Mouse (Mus musculus) MEL (cell line): Measurements from ENCODE around the gene Rxrb. TPM values are rescaled to one million over a fixed set of nuclear protein-coding genes. Genes with fewer than 3 reads are reported as not detected.

Experiments used
- DNase-seq: peaks from one replicate; pipeline ENCODE4 v3.0.0; 2011; ENCODE audit warnings: low read depth, low spot score
- H3K27ac ChIP-seq: 2 replicates; pipeline ENCODE4 v1.5.1; 2012; ENCODE audit warnings: low read depth, mild to moderate bottlenecking, control low read depth, low read length, moderate library complexity; ENCODE audit not compliant: control insufficient read depth
- H3K27me3 ChIP-seq, 2 experiments: fragments of 150-350 bp in 1 of 2; sonication (generic) in 1 of 2; 2 replicates each; pipeline ENCODE4 v1.6.1; 2012; ENCODE audit warnings: low read length in 2 of 2, mild to moderate bottlenecking in 2 of 2, improper control_type of control experiment in 1 of 2, moderate library complexity in 1 of 2; ENCODE audit not compliant: insufficient read depth in 2 of 2, control insufficient read depth in 1 of 2
- H3K36me3 ChIP-seq, 2 experiments: 2 replicates each; pipeline ENCODE4 v1.6.1; 2012 to 2014; ENCODE audit warnings: low read length in 2 of 2, improper control_type of control experiment in 1 of 2, inconsistent platforms in 1 of 2, mild to moderate bottlenecking in 1 of 2; ENCODE audit not compliant: insufficient read depth in 2 of 2, control insufficient read depth in 1 of 2
- H3K4me1 ChIP-seq, 2 experiments: fragments of 150-350 bp in 1 of 2; sonication (generic) in 1 of 2; 2 replicates each; pipeline ENCODE4 v1.6.1; 2012; ENCODE audit warnings: low read length in 2 of 2, improper control_type of control experiment in 1 of 2, mild to moderate bottlenecking in 1 of 2; ENCODE audit not compliant: insufficient read depth in 2 of 2, control insufficient read depth in 1 of 2
- H3K4me3 ChIP-seq, 2 experiments: fragments of 150-350 bp in 1 of 2; sonication (generic) in 1 of 2; 2 replicates each; pipeline ENCODE4 v1.5.1; 2012; ENCODE audit warnings: low read depth in 2 of 2, low read length in 2 of 2, mild to moderate bottlenecking in 2 of 2, moderate library complexity in 2 of 2, control low read depth in 1 of 2, improper control_type of control experiment in 1 of 2; ENCODE audit not compliant: control insufficient read depth in 1 of 2, insufficient read depth in 1 of 2
- H3K79me2 ChIP-seq: 2 replicates; pipeline ENCODE4 v1.6.1; 2012; ENCODE audit warnings: mild to moderate bottlenecking, low read length, moderate library complexity; ENCODE audit not compliant: control insufficient read depth, poor library complexity, insufficient read depth
- H3K9ac ChIP-seq: 2 replicates; pipeline ENCODE4 v1.6.1; 2012; ENCODE audit warnings: low read depth, mild to moderate bottlenecking, control low read depth, low read length, moderate library complexity; ENCODE audit not compliant: control insufficient read depth, poor library complexity, severe bottlenecking
- H3K9me3 ChIP-seq: fragments of 150-350 bp; sonication (generic); replicated peaks from 2 replicates; pipeline ENCODE4 v1.6.1; 2012; ENCODE audit warnings: mild to moderate bottlenecking, low read length, improper control_type of control experiment, moderate library complexity; ENCODE audit not compliant: insufficient read depth
- BHLHE40 ChIP-seq: IDR thresholded peaks from 2 replicates; pipeline ENCODE4 v1.6.1; 2012; ENCODE audit warnings: low read depth, mild to moderate bottlenecking, inconsistent platforms, low read length, improper control_type of control experiment, borderline replicate concordance
- CHD2 ChIP-seq: IDR thresholded peaks from 2 replicates; pipeline ENCODE4 v1.6.1; 2011; ENCODE audit warnings: low read length, improper control_type of control experiment
- EP300 ChIP-seq, 2 experiments: IDR thresholded peaks; 2 replicates each; pipeline ENCODE4 v1.6.1; 2011; ENCODE audit warnings: improper control_type of control experiment in 2 of 2, low read length in 2 of 2, low read depth in 1 of 2, mild to moderate bottlenecking in 1 of 2
- HCFC1 ChIP-seq: IDR thresholded peaks from 2 replicates; pipeline ENCODE4 v1.6.1; 2012; ENCODE audit warnings: low read depth, mild to moderate bottlenecking, inconsistent platforms, low read length, improper control_type of control experiment, moderate library complexity
- JUND ChIP-seq: IDR thresholded peaks from 2 replicates; pipeline ENCODE4 v1.6.1; 2011; ENCODE audit warnings: low read depth, mild to moderate bottlenecking, improper control_type of control experiment, low read length
- MEF2A ChIP-seq: IDR thresholded peaks from 2 replicates; pipeline ENCODE4 v1.6.1; 2014; ENCODE audit warnings: low read depth, mild to moderate bottlenecking, inconsistent platforms, low read length, improper control_type of control experiment; ENCODE audit not compliant: poor library complexity, insufficient replicate concordance, severe bottlenecking; ENCODE audit errors: extremely low read depth
- MYC ChIP-seq: IDR thresholded peaks from 2 replicates; pipeline ENCODE4 v1.6.1; 2011; ENCODE audit warnings: low read depth, mild to moderate bottlenecking, low read length, improper control_type of control experiment, moderate library complexity
- POLR2A ChIP-seq, 2 experiments: IDR thresholded peaks; 2 replicates each; pipeline ENCODE4 v1.6.1; 2011 to 2012; ENCODE audit warnings: low read length in 2 of 2, mild to moderate bottlenecking in 2 of 2, control low read depth in 1 of 2, improper control_type of control experiment in 1 of 2, low read depth in 1 of 2, moderate library complexity in 1 of 2; ENCODE audit not compliant: control insufficient read depth in 1 of 2, insufficient read depth in 1 of 2, poor library complexity in 1 of 2
- POLR2AphosphoS5 ChIP-seq: IDR thresholded peaks from 2 replicates; pipeline ENCODE4 v1.6.1; 2012; ENCODE audit warnings: low read depth, borderline replicate concordance, mild to moderate bottlenecking, inconsistent platforms, low read length, moderate library complexity, mixed read lengths
- RAD21 ChIP-seq: IDR thresholded peaks from 2 replicates; pipeline ENCODE4 v1.6.1; 2011; ENCODE audit warnings: mild to moderate bottlenecking, low read depth, low read length, improper control_type of control experiment
- RCOR1 ChIP-seq: IDR thresholded peaks from 2 replicates; pipeline ENCODE4 v1.6.1; 2012; ENCODE audit warnings: low read depth, mild to moderate bottlenecking, inconsistent platforms, low read length, improper control_type of control experiment
- SIN3A ChIP-seq: IDR thresholded peaks from 2 replicates; pipeline ENCODE4 v1.6.1; 2012; ENCODE audit warnings: low read length, improper control_type of control experiment, inconsistent platforms
- TBP ChIP-seq: IDR thresholded peaks from 2 replicates; pipeline ENCODE4 v1.8.0; 2011; ENCODE audit warnings: low read depth, low read length, improper control_type of control experiment
- TCF12 ChIP-seq: IDR thresholded peaks from 2 replicates; pipeline ENCODE4 v1.6.1; 2014; ENCODE audit warnings: low read depth, mild to moderate bottlenecking, inconsistent platforms, low read length, improper control_type of control experiment, moderate library complexity
- USF1 ChIP-seq: IDR thresholded peaks from 2 replicates; pipeline ENCODE4 v1.6.1; 2014; ENCODE audit warnings: low read depth, mild to moderate bottlenecking, inconsistent platforms, low read length, improper control_type of control experiment, moderate library complexity
- USF2 ChIP-seq, 2 experiments: IDR thresholded peaks; 2 replicates each; pipeline ENCODE4 v1.6.1; 2011 to 2012; ENCODE audit warnings: improper control_type of control experiment in 2 of 2, low read length in 2 of 2, borderline replicate concordance in 1 of 2, inconsistent platforms in 1 of 2, low read depth in 1 of 2, mild to moderate bottlenecking in 1 of 2; ENCODE audit not compliant: insufficient read depth in 1 of 2
- ZC3H11A ChIP-seq: IDR thresholded peaks from 2 replicates; pipeline ENCODE4 v1.6.1; 2012; ENCODE audit warnings: low read depth, mild to moderate bottlenecking, inconsistent platforms, low read length, improper control_type of control experiment
- polyA plus RNA-seq, 2 experiments: library from polyadenylated mRNA; stranded (reverse) in 1 of 2; unstranded in 1 of 2; fragments of >175 nt in 1 of 2; fragments of >200 nt in 1 of 2; gene quantifications; 2 replicates each; pipeline versions ENCODE4 v1.2.1 to v1.2.4; 2012; ENCODE audit warnings: low replicate concordance in 2 of 2, low read depth in 1 of 2; ENCODE audit not compliant: insufficient read length in 2 of 2, insufficient read depth in 1 of 2, missing spikeins in 1 of 2
- total RNA-seq: library from RNA; depleted of rRNA; stranded (reverse); fragments of 300-350 nt; gene quantifications from 2 replicates; pipeline ENCODE4 v1.2.3, GENCODE M21; 2012

The Rxrb gene
- total and polyA plus RNA-seq, 3 experiments, result 37.6 to 63.4 TPM; not detected in 1

GRCm38 (mm10) chr17:34079002-34079401 lies 47.4 kb downstream of the Rxrb start (continued):
- no peak for TF ChIP-seq USF1
- no peak for TF ChIP-seq EP300 (IDR thresholded peaks at IDR 0.05; ENCODE audit: low read depth in 1 of 2, low read length in 2 of 2)

- Histone ChIP-seq H3K9me3 (no peaks in the 10 kb centered on the region), H3K27ac (no peak overlapping the region), H3K4me3 (no peak overlapping the region), H3K4me1 (no peaks in the 10 kb centered on the region), H3K79me2 (no peaks in the 10 kb centered on the region), H3K36me3 (no peaks in the 10 kb centered on the region), H3K27me3 (no peaks in the 10 kb centered on the region), H3K9ac (no peak overlapping the region)
- DNase-seq, result peak; percentile 83
- peak; percentile 81 for TF ChIP-seq CHD2
- no peak for TF ChIP-seq BHLHE40
Observed at GRCm38 (mm10) chr17:34079621-34080020, 48.0 kb downstream of the Rxrb start.

- TF ChIP-seq MYC (no peak), MEF2A (no peak), POLR2A (IDR thresholded peaks at IDR 0.05; ENCODE audit: control insufficient read depth in 1 of 2, insufficient read depth in 1 of 2, low read depth in 1 of 2, low read length in 2 of 2, poor library complexity in 1 of 2) (no peak), RAD21 (no peak), POLR2AphosphoS5 (no peak), TCF12 (no peak), BHLHE40 (no peak), ZC3H11A (no peak), JUND (no peak), HCFC1 (no peak), USF2 (IDR thresholded peaks at IDR 0.05; ENCODE audit: borderline replicate concordance in 1 of 2, insufficient read depth in 1 of 2, low read depth in 1 of 2, low read length in 2 of 2) (no peak), TBP (no peak), SIN3A (no peak), RCOR1 (no peak)
- TF ChIP-seq, all 39 proteins: peak for 0
- Histone ChIP-seq H3K27ac (no peak overlapping the region), H3K9ac (no peak overlapping the region), H3K27me3 (no peaks in the 10 kb centered on the region), H3K79me2 (no peaks in the 10 kb centered on the region), H3K9me3 (no peaks in the 10 kb centered on the region), H3K36me3 (no peaks in the 10 kb centered on the region; a peak in 1 of 4 replicates), H3K4me3 (no peak overlapping the region), H3K4me1 (peaks cover 0 to 6% of the 10 kb centered on the region in 2 experiments; a peak in 2 of 4 replicates)
- no peak for DNase-seq
Observed at GRCm38 (mm10) chr17:34083104-34083503, 51.5 kb downstream of the Rxrb start.
